Mouse (Mus musculus) MEL (cell line): ENCODE results near the gene Get4. TPM values are rescaled to one million over a fixed set of nuclear protein-coding genes. Genes with fewer than 3 reads are reported as not detected.

ENCODE experiments used
- DNase-seq: peaks from one replicate; pipeline ENCODE4 v3.0.0; 2011; ENCODE audit warnings: low read depth, low spot score
- H3K27ac ChIP-seq: 2 replicates; pipeline ENCODE4 v1.5.1; 2012; ENCODE audit warnings: low read depth, mild to moderate bottlenecking, control low read depth, low read length, moderate library complexity; ENCODE audit not compliant: control insufficient read depth
- H3K27me3 ChIP-seq, 2 experiments: fragments of 150-350 bp in 1 of 2; sonication (generic) in 1 of 2; 2 replicates each; pipeline ENCODE4 v1.6.1; 2012; ENCODE audit warnings: low read length in 2 of 2, mild to moderate bottlenecking in 2 of 2, improper control_type of control experiment in 1 of 2, moderate library complexity in 1 of 2; ENCODE audit not compliant: insufficient read depth in 2 of 2, control insufficient read depth in 1 of 2
- H3K36me3 ChIP-seq, 2 experiments: 2 replicates each; pipeline ENCODE4 v1.6.1; 2012 to 2014; ENCODE audit warnings: low read length in 2 of 2, improper control_type of control experiment in 1 of 2, inconsistent platforms in 1 of 2, mild to moderate bottlenecking in 1 of 2; ENCODE audit not compliant: insufficient read depth in 2 of 2, control insufficient read depth in 1 of 2
- H3K4me1 ChIP-seq, 2 experiments: fragments of 150-350 bp in 1 of 2; sonication (generic) in 1 of 2; 2 replicates each; pipeline ENCODE4 v1.6.1; 2012; ENCODE audit warnings: low read length in 2 of 2, improper control_type of control experiment in 1 of 2, mild to moderate bottlenecking in 1 of 2; ENCODE audit not compliant: insufficient read depth in 2 of 2, control insufficient read depth in 1 of 2
- H3K4me3 ChIP-seq, 2 experiments: fragments of 150-350 bp in 1 of 2; sonication (generic) in 1 of 2; 2 replicates each; pipeline ENCODE4 v1.5.1; 2012; ENCODE audit warnings: low read depth in 2 of 2, low read length in 2 of 2, mild to moderate bottlenecking in 2 of 2, moderate library complexity in 2 of 2, control low read depth in 1 of 2, improper control_type of control experiment in 1 of 2; ENCODE audit not compliant: control insufficient read depth in 1 of 2, insufficient read depth in 1 of 2
- H3K79me2 ChIP-seq: 2 replicates; pipeline ENCODE4 v1.6.1; 2012; ENCODE audit warnings: mild to moderate bottlenecking, low read length, moderate library complexity; ENCODE audit not compliant: control insufficient read depth, poor library complexity, insufficient read depth
- H3K9ac ChIP-seq: 2 replicates; pipeline ENCODE4 v1.6.1; 2012; ENCODE audit warnings: low read depth, mild to moderate bottlenecking, control low read depth, low read length, moderate library complexity; ENCODE audit not compliant: control insufficient read depth, poor library complexity, severe bottlenecking
- H3K9me3 ChIP-seq: fragments of 150-350 bp; sonication (generic); replicated peaks from 2 replicates; pipeline ENCODE4 v1.6.1; 2012; ENCODE audit warnings: mild to moderate bottlenecking, low read length, improper control_type of control experiment, moderate library complexity; ENCODE audit not compliant: insufficient read depth
- CHD2 ChIP-seq: IDR thresholded peaks from 2 replicates; pipeline ENCODE4 v1.6.1; 2011; ENCODE audit warnings: low read length, improper control_type of control experiment
- E2F4 ChIP-seq: IDR thresholded peaks from 2 replicates; pipeline ENCODE4 v1.6.1; 2011; ENCODE audit warnings: low read depth, low read length, improper control_type of control experiment, borderline replicate concordance
- ETS1 ChIP-seq: IDR thresholded peaks from 2 replicates; pipeline ENCODE4 v1.6.1; 2012; ENCODE audit warnings: low read depth, mild to moderate bottlenecking, inconsistent platforms, low read length, improper control_type of control experiment, moderate library complexity
- GATA1 ChIP-seq: IDR thresholded peaks from 2 replicates; pipeline ENCODE4 v1.6.1; 2011; ENCODE audit warnings: low read depth, low read length, improper control_type of control experiment
- HCFC1 ChIP-seq: IDR thresholded peaks from 2 replicates; pipeline ENCODE4 v1.6.1; 2012; ENCODE audit warnings: low read depth, mild to moderate bottlenecking, inconsistent platforms, low read length, improper control_type of control experiment, moderate library complexity
- MAZ ChIP-seq: IDR thresholded peaks from 2 replicates; pipeline ENCODE4 v1.6.1; 2012; ENCODE audit warnings: low read depth, mild to moderate bottlenecking, inconsistent platforms, low read length, improper control_type of control experiment
- MXI1 ChIP-seq: IDR thresholded peaks from 2 replicates; pipeline ENCODE4 v1.6.1; 2011; ENCODE audit warnings: mild to moderate bottlenecking, low read depth, low read length, improper control_type of control experiment
- MYC ChIP-seq: IDR thresholded peaks from 2 replicates; pipeline ENCODE4 v1.6.1; 2011; ENCODE audit warnings: low read depth, mild to moderate bottlenecking, low read length, improper control_type of control experiment, moderate library complexity
- NELFE ChIP-seq: IDR thresholded peaks from 2 replicates; pipeline ENCODE4 v1.6.1; 2011; ENCODE audit warnings: low read depth, low read length, improper control_type of control experiment
- POLR2A ChIP-seq, 2 experiments: IDR thresholded peaks; 2 replicates each; pipeline ENCODE4 v1.6.1; 2011 to 2012; ENCODE audit warnings: low read length in 2 of 2, mild to moderate bottlenecking in 2 of 2, control low read depth in 1 of 2, improper control_type of control experiment in 1 of 2, low read depth in 1 of 2, moderate library complexity in 1 of 2; ENCODE audit not compliant: control insufficient read depth in 1 of 2, insufficient read depth in 1 of 2, poor library complexity in 1 of 2
- POLR2AphosphoS2 ChIP-seq: IDR thresholded peaks from 2 replicates; pipeline ENCODE4 v1.6.1; 2011; ENCODE audit warnings: low read length, improper control_type of control experiment
- RAD21 ChIP-seq: IDR thresholded peaks from 2 replicates; pipeline ENCODE4 v1.6.1; 2011; ENCODE audit warnings: mild to moderate bottlenecking, low read depth, low read length, improper control_type of control experiment
- RCOR1 ChIP-seq: IDR thresholded peaks from 2 replicates; pipeline ENCODE4 v1.6.1; 2012; ENCODE audit warnings: low read depth, mild to moderate bottlenecking, inconsistent platforms, low read length, improper control_type of control experiment
- SMC3 ChIP-seq: IDR thresholded peaks from 2 replicates; pipeline ENCODE4 v1.6.1; 2011; ENCODE audit warnings: low read depth, low read length, improper control_type of control experiment
- TAL1 ChIP-seq: IDR thresholded peaks from 2 replicates; pipeline ENCODE4 v1.6.1; 2012; ENCODE audit warnings: mild to moderate bottlenecking, inconsistent platforms, low read length, moderate library complexity, mixed read lengths
- USF1 ChIP-seq: IDR thresholded peaks from 2 replicates; pipeline ENCODE4 v1.6.1; 2014; ENCODE audit warnings: low read depth, mild to moderate bottlenecking, inconsistent platforms, low read length, improper control_type of control experiment, moderate library complexity
- ZC3H11A ChIP-seq: IDR thresholded peaks from 2 replicates; pipeline ENCODE4 v1.6.1; 2012; ENCODE audit warnings: low read depth, mild to moderate bottlenecking, inconsistent platforms, low read length, improper control_type of control experiment
- ZMIZ1 ChIP-seq: IDR thresholded peaks from 2 replicates; pipeline ENCODE4 v1.6.1; 2012; ENCODE audit warnings: low read depth, mild to moderate bottlenecking, inconsistent platforms, low read length, improper control_type of control experiment, moderate library complexity
- ZNF384 ChIP-seq: IDR thresholded peaks from 2 replicates; pipeline ENCODE4 v1.6.1; 2012; ENCODE audit warnings: low read depth, mild to moderate bottlenecking, inconsistent platforms, low read length, improper control_type of control experiment
- polyA plus RNA-seq, 2 experiments: library from polyadenylated mRNA; stranded (reverse) in 1 of 2; unstranded in 1 of 2; fragments of >175 nt in 1 of 2; fragments of >200 nt in 1 of 2; gene quantifications; 2 replicates each; pipeline versions ENCODE4 v1.2.1 to v1.2.4; 2012; ENCODE audit warnings: low replicate concordance in 2 of 2, low read depth in 1 of 2; ENCODE audit not compliant: insufficient read length in 2 of 2, insufficient read depth in 1 of 2, missing spikeins in 1 of 2
- total RNA-seq: library from RNA; depleted of rRNA; stranded (reverse); fragments of 300-350 nt; gene quantifications from 2 replicates; pipeline ENCODE4 v1.2.3, GENCODE M21; 2012

Gene Get4
- total and polyA plus RNA-seq, 3 experiments, result 117 to 180 TPM; not detected in 1

DNA sequence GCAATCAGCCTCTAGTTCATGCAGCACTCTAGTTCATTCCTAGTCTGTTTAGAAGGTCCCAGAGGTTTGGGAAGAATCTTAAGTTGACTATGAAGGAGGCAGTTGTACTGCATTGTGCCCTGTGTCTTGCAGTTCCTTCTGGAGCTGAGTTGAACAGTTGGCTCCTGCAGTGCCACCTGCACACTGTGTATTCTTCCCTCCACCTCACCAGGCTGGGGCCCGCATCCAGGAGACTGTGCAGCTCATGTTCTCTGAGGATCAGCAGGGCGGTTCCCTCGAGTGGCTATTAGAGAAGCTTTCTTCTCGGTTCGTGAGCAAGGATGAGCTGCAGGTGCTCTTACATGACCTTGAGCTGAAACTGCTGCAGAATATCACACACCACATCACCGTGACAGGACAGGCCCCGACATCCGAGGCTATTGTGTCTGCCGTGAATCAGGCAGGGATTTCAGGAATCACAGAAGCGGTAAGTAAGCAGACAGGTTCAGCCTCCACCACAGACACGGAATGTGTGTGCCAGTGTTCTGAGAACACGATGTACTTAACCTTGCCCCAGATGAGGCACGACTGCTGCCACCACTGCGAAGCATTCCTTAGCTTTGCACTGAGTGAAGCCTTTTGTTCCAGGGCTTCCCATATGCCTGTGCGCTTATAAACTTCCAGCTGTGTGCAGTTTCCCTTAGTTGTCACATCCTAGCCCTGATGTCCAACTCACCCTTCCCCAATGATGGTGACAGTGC, 10.9 kb upstream of the Get4 start:
- Histone ChIP-seq H3K36me3 (peaks cover 5 to 49% of the 10 kb centered on the region in 2 experiments), H3K9me3 (no peaks in the 10 kb centered on the region), H3K9ac (no peak overlapping the region), H3K27ac (no peak overlapping the region), H3K27me3 (no peaks in the 10 kb centered on the region), H3K4me3 (no peak overlapping the region), H3K79me2 (no peaks in the 10 kb centered on the region), H3K4me1 (no peaks in the 10 kb centered on the region; a peak in 1 of 4 replicates)
- TF ChIP-seq NELFE (no peak), SMC3 (no peak), MAZ (no peak), ZC3H11A (no peak), MYC (no peak), RCOR1 (no peak), E2F4 (no peak), RAD21 (no peak), CHD2 (no peak), ZNF384 (no peak), POLR2AphosphoS2 (no peak), POLR2A (IDR thresholded peaks at IDR 0.05; ENCODE audit: control insufficient read depth in 1 of 2, insufficient read depth in 1 of 2, low read depth in 1 of 2, low read length in 2 of 2, poor library complexity in 1 of 2) (no peak), USF1 (no peak), ZMIZ1 (no peak)
- no peak for DNase-seq

- Histone ChIP-seq H3K4me3 (no peak overlapping the region), H3K79me2 (no peaks in the 10 kb centered on the region), H3K27ac (no peak overlapping the region), H3K9ac (no peak overlapping the region), H3K36me3 (peaks cover 16 to 38% of the 10 kb centered on the region in 2 experiments), H3K9me3 (no peaks in the 10 kb centered on the region), H3K27me3 (no peaks in the 10 kb centered on the region), H3K4me1 (peaks cover 0 to 4% of the 10 kb centered on the region in 2 experiments; a peak in 1 of 4 replicates)
- TF ChIP-seq MXI1, result 0 out of 2 replicates have a peak, but pooled peaks have one; percentile 20
- TF ChIP-seq GATA1, result no peak
- no peak for TF ChIP-seq HCFC1
- peak; percentile 41; the same call in 1 of the 2 replicates for TF ChIP-seq TAL1
- TF ChIP-seq ETS1, result peak; percentile 88
- DNase-seq, result peak; percentile 63
These were observed 8.7 kb upstream of the Get4 start for GRCm38 (mm10) chr5:139243384-139243783.
